Mouse (Mus musculus): ENCODE results near the gene Fgfr2. TPM values are rescaled to one million over a fixed set of nuclear protein-coding genes. Genes with fewer than 3 reads are reported as not detected.

The Fgfr2 gene
- polyA plus RNA-seq, 1 experiment, result 1.7 TPM

DNA sequence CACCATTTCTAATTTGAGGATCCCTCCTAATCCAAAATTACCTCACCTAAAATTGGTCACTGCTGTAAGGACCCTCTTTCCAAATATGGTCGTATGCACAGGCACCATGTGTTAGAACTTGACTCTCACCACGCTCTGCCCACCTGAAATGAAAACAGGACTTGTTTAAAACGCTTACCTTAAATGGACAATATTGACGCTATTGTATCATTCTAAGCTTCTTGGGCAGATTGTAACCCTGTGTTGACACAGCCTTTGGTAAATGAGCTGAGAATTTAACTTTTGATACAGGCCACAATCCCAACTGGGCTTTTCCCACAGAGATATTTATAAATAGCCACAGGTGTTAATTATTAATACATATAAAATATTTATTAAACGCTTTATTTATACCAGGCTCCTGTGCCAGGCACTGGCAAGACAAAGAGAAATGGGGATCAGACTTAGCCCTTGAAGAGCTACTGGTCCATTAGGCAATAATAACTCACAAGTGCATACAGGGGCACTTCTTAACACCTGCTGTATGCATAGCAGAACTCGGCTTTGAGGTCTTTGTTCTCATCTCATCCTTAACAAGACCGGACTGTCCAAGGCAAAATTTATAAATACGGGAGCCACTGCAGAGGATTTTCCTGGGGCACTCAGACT lies 16.7 kb upstream of the Fgfr2 start:
- Histone ChIP-seq H3ac (ENCODE audit: control insufficient read depth, insufficient read length, low read depth) (no peak overlapping the region), H3K27me3 (ENCODE audit: control insufficient read depth, insufficient read depth, insufficient read length) (no peaks in the 10 kb centered on the region), H3K4me3 (ENCODE audit: insufficient read depth, poor library complexity, severe bottlenecking) (no peak overlapping the region), H3K79me3 (ENCODE audit: low read depth) (no peaks in the 10 kb centered on the region), H3K36me3 (ENCODE audit: control insufficient read depth, insufficient read depth) (no peaks in the 10 kb centered on the region), H3K79me2 (ENCODE audit: control insufficient read depth, insufficient read depth) (no peaks in the 10 kb centered on the region)
- TF ChIP-seq MYOD1 (IDR thresholded peaks at IDR 0.05; ENCODE audit: control insufficient read depth, insufficient read length, low read depth), result no peak
- TF ChIP-seq MYOG (IDR thresholded peaks at IDR 0.05; ENCODE audit: control insufficient read depth, extremely low read depth, insufficient read length), result no peak
- no peak for TF ChIP-seq CTCF (IDR thresholded peaks at IDR 0.05; ENCODE audit: control insufficient read depth, insufficient read depth, insufficient read length)
- TF ChIP-seq USF1 (IDR thresholded peaks at IDR 0.05; ENCODE audit: low read depth), result no peak
- no peak for TF ChIP-seq MAX (IDR thresholded peaks at IDR 0.05)
- TF ChIP-seq CEBPB (IDR thresholded peaks at IDR 0.05; ENCODE audit: low read depth), result no peak
- no peak for TF ChIP-seq FOSL1 (IDR thresholded peaks at IDR 0.05; ENCODE audit: insufficient read depth, low read length, poor library complexity, severe bottlenecking)

DNA sequence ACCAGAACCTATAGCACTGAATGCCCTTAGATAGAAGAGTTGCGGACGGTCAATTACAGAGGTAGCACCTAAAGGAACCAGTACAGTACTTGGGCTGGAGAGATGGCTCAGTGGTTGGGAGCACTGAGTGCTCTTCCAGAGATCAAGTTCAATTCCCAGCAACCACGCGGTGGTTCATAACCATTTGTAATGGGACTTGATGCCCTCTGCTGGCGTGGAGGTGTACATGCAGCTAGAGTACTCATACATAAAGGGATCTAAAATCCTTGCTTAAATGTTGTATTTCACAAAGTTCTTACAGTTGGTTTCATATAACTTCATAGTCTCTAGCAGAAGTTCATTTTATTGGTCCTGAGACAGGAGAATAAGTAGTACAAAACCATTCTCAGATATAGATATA lies 10.4 kb upstream of the Fgfr2 start:
- no peak for TF ChIP-seq CEBPB (IDR thresholded peaks at IDR 0.05; ENCODE audit: low read depth)
- no peak for TF ChIP-seq CTCF (IDR thresholded peaks at IDR 0.05; ENCODE audit: control insufficient read depth, insufficient read depth, insufficient read length)
- no peak for TF ChIP-seq MYOG (IDR thresholded peaks at IDR 0.05; ENCODE audit: control insufficient read depth, extremely low read depth, insufficient read length)
- TF ChIP-seq USF1 (IDR thresholded peaks at IDR 0.05; ENCODE audit: low read depth), result no peak
- TF ChIP-seq FOSL1 (IDR thresholded peaks at IDR 0.05; ENCODE audit: insufficient read depth, low read length, poor library complexity, severe bottlenecking), result no peak
- no peak for TF ChIP-seq MYOD1 (IDR thresholded peaks at IDR 0.05; ENCODE audit: control insufficient read depth, insufficient read length, low read depth)
- no peak for TF ChIP-seq MAX (IDR thresholded peaks at IDR 0.05)
- Histone ChIP-seq H3K79me2 (ENCODE audit: control insufficient read depth, insufficient read depth) (no peaks in the 10 kb centered on the region), H3K4me3 (ENCODE audit: insufficient read depth, poor library complexity, severe bottlenecking) (no peak overlapping the region), H3K27me3 (ENCODE audit: control insufficient read depth, insufficient read depth, insufficient read length) (no peaks in the 10 kb centered on the region), H3K36me3 (ENCODE audit: control insufficient read depth, insufficient read depth) (no peaks in the 10 kb centered on the region), H3K79me3 (ENCODE audit: low read depth) (no peaks in the 10 kb centered on the region), H3ac (ENCODE audit: control insufficient read depth, insufficient read length, low read depth) (no peak overlapping the region)

DNA sequence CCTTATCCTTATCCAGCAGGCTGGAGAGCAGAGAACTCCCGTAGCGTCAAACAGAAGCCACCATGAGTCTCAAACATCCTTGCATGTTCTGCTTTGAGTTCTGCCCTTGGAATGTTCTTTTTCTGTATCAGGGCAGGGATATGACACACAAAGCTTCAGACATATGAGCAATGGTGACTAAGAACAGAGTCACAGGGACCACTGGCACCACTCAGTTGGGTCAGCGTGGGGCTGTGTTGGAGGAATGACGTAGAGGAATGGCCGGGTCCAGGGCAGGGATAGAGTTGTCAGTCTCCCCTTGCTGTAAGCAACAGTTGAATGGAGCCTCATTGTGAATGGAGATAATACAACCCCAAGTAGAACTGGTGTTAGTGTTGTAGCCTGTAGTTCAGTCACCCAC lies 9.6 kb upstream of the Fgfr2 start:
- no peaks in the 10 kb centered on the region for H3K79me2 ChIP-seq (ENCODE audit: control insufficient read depth, insufficient read depth)
- H3K79me3 ChIP-seq (ENCODE audit: low read depth), result no peaks in the 10 kb centered on the region
- no peaks in the 10 kb centered on the region for H3K36me3 ChIP-seq (ENCODE audit: control insufficient read depth, insufficient read depth)
- no peak overlapping the region for H3ac ChIP-seq (ENCODE audit: control insufficient read depth, insufficient read length, low read depth)
- TF ChIP-seq CEBPB (IDR thresholded peaks at IDR 0.05; ENCODE audit: low read depth) (no peak), FOSL1 (IDR thresholded peaks at IDR 0.05; ENCODE audit: insufficient read depth, low read length, poor library complexity, severe bottlenecking) (peak; percentile 70), CTCF (IDR thresholded peaks at IDR 0.05; ENCODE audit: control insufficient read depth, insufficient read depth, insufficient read length) (no peak), MYOG (IDR thresholded peaks at IDR 0.05; ENCODE audit: control insufficient read depth, extremely low read depth, insufficient read length) (no peak), USF1 (IDR thresholded peaks at IDR 0.05; ENCODE audit: low read depth) (no peak), MYOD1 (IDR thresholded peaks at IDR 0.05; ENCODE audit: control insufficient read depth, insufficient read length, low read depth) (no peak), MAX (IDR thresholded peaks at IDR 0.05) (peak; percentile 30)
- no peak overlapping the region for H3K4me3 ChIP-seq (ENCODE audit: insufficient read depth, poor library complexity, severe bottlenecking)
- H3K27me3 ChIP-seq (ENCODE audit: control insufficient read depth, insufficient read depth, insufficient read length), result no peaks in the 10 kb centered on the region

DNA sequence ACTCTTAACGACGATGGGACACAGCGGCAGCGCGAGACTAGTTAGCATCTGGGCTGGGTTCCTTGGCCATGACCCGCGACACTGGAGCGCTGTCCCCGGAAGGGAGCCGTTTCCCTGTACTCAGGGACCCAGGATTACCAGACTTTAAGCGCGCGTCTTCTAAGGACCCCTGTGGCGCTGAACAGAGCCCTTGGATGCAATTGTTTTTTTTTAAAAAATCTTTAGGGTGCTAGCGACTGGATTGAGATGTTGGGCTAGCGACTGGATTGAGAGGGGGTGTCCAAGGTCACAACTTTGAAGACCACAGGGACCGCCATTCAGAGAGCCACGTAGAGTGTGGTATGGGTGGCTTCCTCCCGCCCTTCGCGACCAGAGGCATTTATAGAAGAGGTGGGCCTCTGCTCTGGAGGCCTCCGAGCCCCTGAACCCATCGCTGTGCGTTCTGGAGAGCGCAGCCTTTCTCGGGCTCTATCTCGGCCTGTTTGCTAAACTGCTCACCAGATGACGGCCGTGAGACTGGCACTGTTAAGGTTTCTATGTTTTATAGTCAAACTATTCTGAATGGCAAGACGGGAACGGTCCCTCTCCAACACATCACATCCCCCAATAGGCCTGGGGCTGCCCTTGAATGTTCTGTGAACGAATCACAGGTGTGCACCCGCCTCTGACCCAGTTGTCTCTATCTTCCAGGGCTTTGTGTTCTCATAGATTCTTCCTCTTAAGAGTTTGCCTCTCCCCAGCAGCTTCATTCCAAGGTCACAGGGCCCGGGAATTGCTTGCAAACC lies 1.7 kb upstream of the Fgfr2 start:
- Histone ChIP-seq H3K4me3 (ENCODE audit: insufficient read depth, poor library complexity, severe bottlenecking) (peak overlapping the region; percentile 57), H3ac (ENCODE audit: control insufficient read depth, insufficient read length, low read depth) (peak overlapping the region; percentile 61), H3K79me2 (ENCODE audit: control insufficient read depth, insufficient read depth) (peaks cover 30% of the 10 kb centered on the region), H3K36me3 (ENCODE audit: control insufficient read depth, insufficient read depth) (no peaks in the 10 kb centered on the region), H3K79me3 (ENCODE audit: low read depth) (peaks cover 16% of the 10 kb centered on the region), H3K27me3 (ENCODE audit: control insufficient read depth, insufficient read depth, insufficient read length) (no peaks in the 10 kb centered on the region)
- no peak for TF ChIP-seq CTCF (IDR thresholded peaks at IDR 0.05; ENCODE audit: control insufficient read depth, insufficient read depth, insufficient read length)
- TF ChIP-seq FOSL1 (IDR thresholded peaks at IDR 0.05; ENCODE audit: insufficient read depth, low read length, poor library complexity, severe bottlenecking), result no peak

DNA sequence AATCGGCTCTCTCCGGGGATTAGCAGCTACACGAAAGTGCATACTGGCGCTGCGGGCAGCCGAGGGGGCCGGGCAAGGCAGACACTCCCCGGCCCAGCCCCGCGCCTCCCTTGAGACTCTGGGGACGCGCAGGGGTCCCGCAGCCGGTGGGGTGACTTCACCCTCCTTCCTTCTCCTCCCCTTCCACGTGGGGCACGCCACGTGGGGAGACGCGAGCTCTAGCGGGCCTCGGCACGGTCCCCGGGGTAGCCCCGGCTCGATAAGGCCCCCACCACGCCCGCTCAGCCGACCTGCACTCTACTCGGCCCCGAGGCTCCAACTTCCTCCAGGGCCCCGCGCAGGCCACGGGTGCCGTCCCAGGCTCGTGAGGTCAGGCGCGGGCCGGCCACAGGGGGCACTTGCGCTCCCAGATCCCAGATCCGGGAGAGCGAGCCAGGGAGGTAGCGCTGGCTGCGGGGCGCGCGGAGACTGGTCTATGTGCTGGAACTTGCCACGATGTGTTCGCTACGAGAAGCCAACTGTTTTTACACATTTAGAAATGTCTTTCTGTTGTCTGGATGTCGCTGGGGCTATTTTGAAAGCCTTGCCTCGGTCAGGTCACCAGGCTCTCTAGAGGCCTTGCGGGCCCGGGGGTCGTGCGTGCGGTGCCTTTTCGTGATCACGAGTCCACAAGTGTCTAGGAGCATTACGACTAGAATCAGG lies 1.0 kb upstream of the Fgfr2 start, which contains the start of gene Ctbp2:
Ctbp2 (minus strand) TSS at position 356 of the 702 bp plus-strand sequence.
- Histone ChIP-seq H3K79me2 (ENCODE audit: control insufficient read depth, insufficient read depth) (peaks cover 37% of the 10 kb centered on the region), H3K36me3 (ENCODE audit: control insufficient read depth, insufficient read depth) (no peaks in the 10 kb centered on the region), H3K27me3 (ENCODE audit: control insufficient read depth, insufficient read depth, insufficient read length) (no peaks in the 10 kb centered on the region), H3K79me3 (ENCODE audit: low read depth) (peaks cover 23% of the 10 kb centered on the region), H3ac (ENCODE audit: control insufficient read depth, insufficient read length, low read depth) (peak within 1 kb of the TSS; percentile 80), H3K4me3 (ENCODE audit: insufficient read depth, poor library complexity, severe bottlenecking) (peak within 1 kb of the TSS; percentile 57)
- TF ChIP-seq CTCF (IDR thresholded peaks at IDR 0.05; ENCODE audit: control insufficient read depth, insufficient read depth, insufficient read length) (peak; percentile 65), MAX (IDR thresholded peaks at IDR 0.05) (peak; percentile 84), CEBPB (IDR thresholded peaks at IDR 0.05; ENCODE audit: low read depth) (no peak), FOSL1 (IDR thresholded peaks at IDR 0.05; ENCODE audit: insufficient read depth, low read length, poor library complexity, severe bottlenecking) (no peak), MYOD1 (IDR thresholded peaks at IDR 0.05; ENCODE audit: control insufficient read depth, insufficient read length, low read depth) (no peak), USF1 (IDR thresholded peaks at IDR 0.05; ENCODE audit: low read depth) (peak; percentile 22), MYOG (IDR thresholded peaks at IDR 0.05; ENCODE audit: control insufficient read depth, extremely low read depth, insufficient read length) (no peak)
